Mouse (Mus musculus) heart, embryonic 12.5 days (tissue): ENCODE measurements around the gene Sgpp1. TPM values are rescaled to one million over a fixed set of nuclear protein-coding genes. Genes with fewer than 3 reads are reported as not detected.
A peak's percentile ranks its signal among the peaks of the same experiment; 100 is the strongest.
"Not testable (repeated sequence)": the region's sequence is repeated elsewhere in the genome, so short reads cannot be mapped to it uniquely, and the experiment has no call there.

Experiments used
- ATAC-seq: fragments of 200-750 bp; cut with Nextera tagmentation; 2 replicates; pipeline ENCODE4 v1.8.0; 2017; ENCODE audit warnings: moderate TSS enrichment, moderate library complexity; ENCODE audit not compliant: insufficient number of reproducible peaks, low FRiP score
- H3K27ac ChIP-seq: fragments of 300-500 bp; sonication (generic); 2 replicates; pipeline ENCODE4 v1.5.1; 2016; ENCODE audit warnings: mild to moderate bottlenecking, moderate library complexity; ENCODE audit not compliant: poor library complexity, severe bottlenecking
- H3K27me3 ChIP-seq: fragments of 300-500 bp; sonication (generic); replicated peaks from 2 replicates; pipeline ENCODE4 v1.6.1; 2016; ENCODE audit warnings: mild to moderate bottlenecking, moderate library complexity
- H3K36me3 ChIP-seq: fragments of 300-500 bp; sonication (generic); 2 replicates; pipeline ENCODE4 v1.6.1; 2016; ENCODE audit warnings: mild to moderate bottlenecking, moderate library complexity
- H3K4me1 ChIP-seq: fragments of 300-500 bp; sonication (generic); replicated peaks from 2 replicates; pipeline ENCODE4 v1.6.1; 2016; ENCODE audit warnings: mild to moderate bottlenecking
- H3K4me2 ChIP-seq: fragments of 300-500 bp; sonication (generic); 2 replicates; pipeline ENCODE4 v1.6.1; 2016; ENCODE audit warnings: mild to moderate bottlenecking, moderate library complexity
- H3K4me3 ChIP-seq: fragments of 300-500 bp; sonication (generic); 2 replicates; pipeline ENCODE4 v1.5.1; 2016; ENCODE audit warnings: mild to moderate bottlenecking
- H3K9ac ChIP-seq: fragments of 300-500 bp; sonication (generic); 2 replicates; pipeline ENCODE4 v1.6.1; 2016; ENCODE audit warnings: mild to moderate bottlenecking, moderate library complexity
- H3K9me3 ChIP-seq: fragments of 300-500 bp; sonication (generic); replicated peaks from 2 replicates; pipeline ENCODE4 v1.6.1; 2016; ENCODE audit warnings: mild to moderate bottlenecking, moderate library complexity
- WGBS: fragments of 180-500 bp; shearing (Covaris S2); methylation state at CpG from one replicate; pipeline ENCODE4 v1.1.7; 2016; 5-methylcytosine and 5-hydroxymethylcytosine counted together
- polyA plus RNA-seq: library from polyadenylated mRNA; unstranded; fragments of >200 nt; fragmentation: Nextera tagmentation; extraction: Ambion mirVana; gene quantifications from 2 replicates; pipeline ENCODE4 v1.2.1, GENCODE M21; 2016

Gene Sgpp1
- polyA plus RNA-seq, 1 experiment from 2014 or later, result 24.0 TPM

- not testable (repeated sequence) for H3K9me3 ChIP-seq, H3K27ac ChIP-seq, H3K4me3 ChIP-seq, ATAC-seq, H3K4me2 ChIP-seq, H3K4me1 ChIP-seq, H3K27me3 ChIP-seq, H3K9ac ChIP-seq
- H3K36me3 ChIP-seq, result peaks cover 15% of the 10 kb centered on the region
- WGBS, result 81% methylated on average over 7 of the region's 7 CpGs
These were observed 22.6 kb downstream of the Sgpp1 start for GRCm38 (mm10) chr12:75712905-75713304.

- Histone ChIP-seq H3K4me1 (no peaks in the 10 kb centered on the region), H3K36me3 (peaks cover 5% of the 10 kb centered on the region; the same call in 1 of the 2 replicates), H3K4me2 (no peak overlapping the region), H3K4me3 (no peak overlapping the region), H3K27ac (no peak overlapping the region), H3K9me3 (peaks cover 6% of the 10 kb centered on the region), H3K9ac (no peak overlapping the region), H3K27me3 (no peaks in the 10 kb centered on the region)
- WGBS, result 86% methylated on average over 9 of the region's 9 CpGs
- ATAC-seq, result no peak
These were observed 24.7 kb downstream of the Sgpp1 start for GRCm38 (mm10) chr12:75710596-75711376.

GRCm38 (mm10) chr12:75709506-75709905 lies 26.0 kb downstream of the Sgpp1 start:
- no peak overlapping the region for H3K4me2 ChIP-seq
- 74% methylated on average over 2 of the region's 2 CpGs for WGBS
- ATAC-seq, result no peak

GRCm38 (mm10) chr12:75706670-75707069 lies 28.9 kb downstream of the Sgpp1 start:
- peaks cover 6% of the 10 kb centered on the region for H3K9me3 ChIP-seq
- H3K36me3 ChIP-seq, result no peaks in the 10 kb centered on the region
- peaks cover 7% of the 10 kb centered on the region for H3K4me1 ChIP-seq
- no peak for ATAC-seq
- H3K4me3 ChIP-seq, result no peak overlapping the region
- 87% methylated on average over 7 of the region's 7 CpGs for WGBS
- H3K27ac ChIP-seq, result no peak overlapping the region
- H3K9ac ChIP-seq, result no peak overlapping the region
- H3K4me2 ChIP-seq, result no peak overlapping the region
- H3K27me3 ChIP-seq, result no peaks in the 10 kb centered on the region

More at GRCm38 (mm10) chr12:75709506-75709905, 26.0 kb downstream of the Sgpp1 start:
- Histone ChIP-seq H3K36me3 (no peaks in the 10 kb centered on the region), H3K27ac (no peak overlapping the region), H3K9ac (no peak overlapping the region), H3K4me1 (no peaks in the 10 kb centered on the region), H3K9me3 (peaks cover 6% of the 10 kb centered on the region), H3K4me3 (no peak overlapping the region), H3K27me3 (no peaks in the 10 kb centered on the region)

- H3K27ac ChIP-seq, result no peak overlapping the region
These were observed 32.8 kb downstream of the Sgpp1 start for GRCm38 (mm10) chr12:75702739-75703122.

GRCm38 (mm10) chr12:75702084-75702738 lies 33.3 kb downstream of the Sgpp1 start:
- Histone ChIP-seq H3K27me3 (no peaks in the 10 kb centered on the region), H3K36me3 (no peaks in the 10 kb centered on the region), H3K9ac (peak overlapping the region; percentile 61; the same call in 1 of the 2 replicates), H3K4me1 (peaks cover 15% of the 10 kb centered on the region), H3K4me2 (peak overlapping the region; percentile 63), H3K9me3 (peaks cover 12% of the 10 kb centered on the region), H3K4me3 (0 out of 2 replicates have a peak overlapping the region, but pooled peaks have one; percentile 18), H3K27ac (peak overlapping the region; percentile 25)
- ATAC-seq, result no peak
- 41% methylated on average over 14 of the region's 14 CpGs for WGBS

More at GRCm38 (mm10) chr12:75702739-75703122, 32.8 kb downstream of the Sgpp1 start:
- no peaks in the 10 kb centered on the region for H3K27me3 ChIP-seq
- WGBS, result 77% methylated on average over 3 of the region's 3 CpGs
- no peaks in the 10 kb centered on the region for H3K36me3 ChIP-seq
- ATAC-seq, result no peak
- peaks cover 12% of the 10 kb centered on the region for H3K9me3 ChIP-seq
- peaks cover 15% of the 10 kb centered on the region for H3K4me1 ChIP-seq
- no peak overlapping the region for H3K4me2 ChIP-seq
- H3K4me3 ChIP-seq, result no peak overlapping the region
- no peak overlapping the region for H3K9ac ChIP-seq

GRCm38 (mm10) chr12:75701173-75702083 lies 34.1 kb downstream of the Sgpp1 start:
- H3K27ac ChIP-seq, result peak overlapping the region; percentile 25; the same call in 1 of the 2 replicates
- peak; percentile 66 for ATAC-seq
- WGBS, result 25% methylated on average over 21 of the region's 21 CpGs
- no peaks in the 10 kb centered on the region for H3K36me3 ChIP-seq
- H3K9me3 ChIP-seq, result peaks cover 10% of the 10 kb centered on the region
- H3K4me2 ChIP-seq, result peak overlapping the region; percentile 63
- no peaks in the 10 kb centered on the region for H3K27me3 ChIP-seq
- H3K4me3 ChIP-seq, result peak overlapping the region; percentile 18
- H3K4me1 ChIP-seq, result peaks cover 15% of the 10 kb centered on the region
- peak overlapping the region; percentile 61; the same call in 1 of the 2 replicates for H3K9ac ChIP-seq

GRCm38 (mm10) chr12:75698692-75699091 lies 36.8 kb downstream of the Sgpp1 start:
- Histone ChIP-seq H3K27me3 (no peaks in the 10 kb centered on the region), H3K9ac (no peak overlapping the region), H3K36me3 (no peaks in the 10 kb centered on the region), H3K27ac (no peak overlapping the region), H3K4me1 (peaks cover 15% of the 10 kb centered on the region), H3K4me2 (no peak overlapping the region), H3K9me3 (peaks cover 5% of the 10 kb centered on the region; the same call in 1 of the 2 replicates), H3K4me3 (no peak overlapping the region)
- 87% methylated on average over 3 of the region's 3 CpGs for WGBS
- ATAC-seq, result no peak

GRCm38 (mm10) chr12:75695845-75696244 lies 39.7 kb downstream of the Sgpp1 start:
- 78% methylated on average over 1 of the region's 1 CpGs for whole genome bisulfite sequencing
- H3K27me3 ChIP-seq, H3K9ac ChIP-seq, H3K36me3 ChIP-seq, H3K4me1 ChIP-seq, ATAC-seq, H3K27ac ChIP-seq, H3K4me2 ChIP-seq, H3K4me3 ChIP-seq: not testable (repeated sequence)
- H3K9me3 ChIP-seq, result peaks cover 14% of the 10 kb centered on the region

GRCm38 (mm10) chr12:75689003-75689402 lies 46.5 kb downstream of the Sgpp1 start:
- Histone ChIP-seq H3K36me3 (no peaks in the 10 kb centered on the region), H3K4me3 (no peak overlapping the region), H3K9ac (no peak overlapping the region), H3K27ac (no peak overlapping the region), H3K4me1 (no peaks in the 10 kb centered on the region), H3K27me3 (no peaks in the 10 kb centered on the region), H3K4me2 (no peak overlapping the region), H3K9me3 (peaks cover 11% of the 10 kb centered on the region; the same call in 1 of the 2 replicates)
- WGBS, result 86% methylated on average over 2 of the region's 2 CpGs
- no peak for ATAC-seq
